Mouse (Mus musculus): ENCODE measurements at regions not wholly inside any gene's neighbourhood (a gene's known extent, or its start where the extent isn't known, plus 50 kb on each side); places are given as distances from the start of the nearest gene placed in this dataset.
"Not testable (repeated sequence)": the region's sequence is repeated elsewhere in the genome, so short reads cannot be mapped to it uniquely, and the experiment has no call there.

GRCm38 (mm10) chr12:19292068-19292770, 662.1 kb upstream of the Gm21863 start:
- 70% methylated on average over 3 of the region's 3 CpGs for WGBS
- H3K27me3 ChIP-seq (ENCODE audit: control insufficient read depth, insufficient read depth, low read length); H3K9ac ChIP-seq (ENCODE audit: low read length); H3K9me3 ChIP-seq (ENCODE audit: control insufficient read depth, low read length); H3K4me3 ChIP-seq (ENCODE audit: control insufficient read depth in 1 of 2, insufficient read depth in 1 of 2, low read depth in 1 of 2, low read length in 2 of 2); H3K4me2 ChIP-seq (ENCODE audit: low read length); H3K36me3 ChIP-seq (ENCODE audit: control insufficient read depth, insufficient read depth, low read length); H3K27ac ChIP-seq (replicated peaks in 1 of 2; ENCODE audit: control insufficient read depth in 1 of 2, insufficient read depth in 1 of 2, low read depth in 2 of 2, low read length in 2 of 2); H3K4me1 ChIP-seq (ENCODE audit: control insufficient read depth in 2 of 2, insufficient read depth in 2 of 2, low read length in 2 of 2); ATAC-seq (ENCODE audit: insufficient number of reproducible peaks, insufficient read depth, low FRiP score, low read depth): not testable (repeated sequence)
